Mouse (Mus musculus) heart, postnatal 0 days (tissue): Measurements from ENCODE around the gene Herc6. TPM values are rescaled to one million over a fixed set of nuclear protein-coding genes. Genes with fewer than 3 reads are reported as not detected.

Experiments
- ATAC-seq: fragments of 200-750 bp; cut with Nextera tagmentation; 2 replicates; pipeline ENCODE4 v1.8.0; 2017; ENCODE audit warnings: low read depth, moderate number of reproducible peaks, moderate library complexity; ENCODE audit not compliant: insufficient read depth
- DNase-seq: peaks from one replicate; pipeline ENCODE4 v3.0.0-alpha.2; 2016; ENCODE audit warnings: low spot score
- H3K27ac ChIP-seq: fragments of 300-500 bp; sonication (generic); 2 replicates; pipeline ENCODE4 v1.5.1; 2014; ENCODE audit warnings: low read depth, mild to moderate bottlenecking
- H3K27me3 ChIP-seq: fragments of 300-500 bp; sonication (generic); 2 replicates; pipeline ENCODE4 v1.6.1; 2014; ENCODE audit warnings: low read length, mixed read lengths; ENCODE audit not compliant: control insufficient read depth, insufficient read depth
- H3K36me3 ChIP-seq: fragments of 300-500 bp; sonication (generic); replicated peaks from 2 replicates; pipeline ENCODE4 v1.6.1; 2014; ENCODE audit warnings: low read length, mixed read lengths; ENCODE audit not compliant: control insufficient read depth, insufficient read depth
- H3K4me1 ChIP-seq: fragments of 300-500 bp; sonication (generic); 2 replicates; pipeline ENCODE4 v1.6.1; 2014; ENCODE audit warnings: antibody characterized with exemption; ENCODE audit not compliant: control insufficient read depth, insufficient read depth
- H3K4me2 ChIP-seq: fragments of 300-500 bp; sonication (generic); 2 replicates; pipeline ENCODE4 v1.6.1; 2014; ENCODE audit warnings: low read depth, mild to moderate bottlenecking, low read length, moderate library complexity
- H3K4me3 ChIP-seq: fragments of 300-500 bp; sonication (generic); 2 replicates; pipeline ENCODE4 v1.5.1; 2014; ENCODE audit warnings: low read depth, low read length
- H3K9ac ChIP-seq: fragments of 300-500 bp; sonication (generic); replicated peaks from 2 replicates; pipeline ENCODE4 v1.6.1; 2014; ENCODE audit warnings: low read depth, low read length, mixed read lengths
- H3K9me3 ChIP-seq: fragments of 300-500 bp; sonication (generic); replicated peaks from 2 replicates; pipeline ENCODE4 v1.6.1; 2016; ENCODE audit warnings: low read length; ENCODE audit not compliant: control insufficient read depth
- CTCF ChIP-seq: IDR thresholded peaks from 2 replicates; pipeline ENCODE4 v1.5.1; 2016; ENCODE audit warnings: antibody characterized with exemption, control low read depth, low read depth
- EP300 ChIP-seq: IDR thresholded peaks from 2 replicates; pipeline ENCODE4 v1.6.1; 2016; ENCODE audit warnings: antibody characterized with exemption, low read depth
- WGBS: fragments of 180-500 bp; shearing (Covaris S2); extraction: QIAGEN DNeasy Blood & Tissue Kit; methylation state at CpG from one replicate; pipeline ENCODE4 v1.1.7; 2014; 5-methylcytosine and 5-hydroxymethylcytosine counted together
- polyA plus RNA-seq: library from polyadenylated mRNA; unstranded; fragments of >200 nt; fragmentation: Nextera tagmentation; extraction: Ambion mirVana; gene quantifications from 2 replicates; pipeline ENCODE4 v1.2.1, GENCODE M21; 2015
- total RNA-seq: library from RNA; depleted of rRNA; stranded (reverse); fragments of >200 nt; gene quantifications from 2 replicates; pipeline ENCODE4 v1.2.3, GENCODE M21; 2014; ENCODE audit warnings: low replicate concordance

Gene Herc6
- total and polyA plus RNA-seq, 2 experiments from 2014 or later = 2.7 to 11.8 TPM

GRCm38 (mm10) chr6:57609631-57610030, 28.8 kb downstream of the Herc6 start:
- no peak for ATAC-seq

DNA sequence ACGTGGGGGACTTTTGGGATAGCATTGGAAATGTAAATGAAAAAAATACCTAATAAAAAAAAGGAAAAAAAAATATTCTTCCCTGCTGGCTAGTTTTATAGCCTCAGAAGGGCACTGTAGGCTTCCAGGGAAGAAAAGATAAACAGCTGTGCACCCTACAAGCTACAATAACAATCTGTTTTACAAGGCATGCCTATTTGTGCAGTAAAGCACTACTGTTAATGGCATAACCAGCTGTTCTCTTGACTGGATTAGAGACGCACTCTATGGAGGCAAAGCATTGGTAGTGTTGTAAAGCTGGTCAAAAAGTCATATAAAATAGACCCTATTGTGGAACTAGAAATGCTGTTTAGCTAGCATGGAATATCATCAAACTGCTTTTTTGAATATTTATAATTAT, 35.0 kb downstream of the Herc6 start:
- Histone ChIP-seq H3K4me3 (no peak overlapping the region), H3K9me3 (no peaks in the 10 kb centered on the region), H3K36me3 (no peaks in the 10 kb centered on the region; the same call in 1 of the 2 replicates), H3K4me1 (no peaks in the 10 kb centered on the region), H3K4me2 (no peak overlapping the region), H3K9ac (no peak overlapping the region), H3K27ac (no peak overlapping the region), H3K27me3 (no peaks in the 10 kb centered on the region)
- no peak for ATAC-seq
- DNase-seq = no peak
- 87% methylated on average over 2 of the region's 2 CpGs for WGBS
- no peak for TF ChIP-seq EP300
- TF ChIP-seq CTCF = no peak

More at GRCm38 (mm10) chr6:57609631-57610030, 28.8 kb downstream of the Herc6 start:
- 0 out of 2 replicates have a peak, but pooled peaks cover 8% of the 10 kb centered on the region for H3K36me3 ChIP-seq
- no peak overlapping the region for H3K27ac ChIP-seq
- H3K9me3 ChIP-seq = no peaks in the 10 kb centered on the region
- peak; percentile 24 for DNase-seq
- H3K4me2 ChIP-seq = no peak overlapping the region
- WGBS = 42% methylated on average over 2 of the region's 2 CpGs
- no peaks in the 10 kb centered on the region for H3K27me3 ChIP-seq
- no peak overlapping the region for H3K9ac ChIP-seq
- H3K4me1 ChIP-seq = no peaks in the 10 kb centered on the region
- TF ChIP-seq EP300 (no peak), CTCF (peak; percentile 31)
- no peak overlapping the region for H3K4me3 ChIP-seq

DNA sequence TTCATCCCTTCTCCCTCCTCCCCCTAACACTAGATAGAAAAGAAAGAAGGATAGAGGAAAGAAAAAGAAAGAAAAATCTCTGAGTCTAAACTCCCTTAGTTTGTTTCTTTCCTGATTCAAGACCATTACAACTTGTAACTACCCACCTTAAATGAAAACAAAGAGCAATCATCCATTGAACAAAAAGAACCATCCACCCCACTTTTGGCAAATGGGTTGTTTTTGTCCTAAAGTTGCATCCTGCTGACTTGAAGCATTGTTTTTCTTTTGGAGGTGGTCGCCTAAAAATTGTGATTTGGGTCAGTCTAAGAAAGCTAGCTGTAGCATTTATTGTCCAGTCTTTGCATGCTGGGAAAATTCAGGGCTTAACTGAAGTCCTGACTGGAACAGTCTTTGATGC, 58.7 kb downstream of the Herc6 start:
- Histone ChIP-seq H3K27me3 (no peaks in the 10 kb centered on the region), H3K9me3 (no peaks in the 10 kb centered on the region), H3K27ac (no peak overlapping the region), H3K4me1 (no peaks in the 10 kb centered on the region), H3K9ac (no peak overlapping the region), H3K4me3 (no peak overlapping the region), H3K36me3 (no peaks in the 10 kb centered on the region), H3K4me2 (no peak overlapping the region)
- WGBS = 69% methylated on average over 1 of the region's 1 CpGs
- ATAC-seq = no peak
- DNase-seq = no peak
- TF ChIP-seq CTCF = no peak
- TF ChIP-seq EP300 = no peak

DNA sequence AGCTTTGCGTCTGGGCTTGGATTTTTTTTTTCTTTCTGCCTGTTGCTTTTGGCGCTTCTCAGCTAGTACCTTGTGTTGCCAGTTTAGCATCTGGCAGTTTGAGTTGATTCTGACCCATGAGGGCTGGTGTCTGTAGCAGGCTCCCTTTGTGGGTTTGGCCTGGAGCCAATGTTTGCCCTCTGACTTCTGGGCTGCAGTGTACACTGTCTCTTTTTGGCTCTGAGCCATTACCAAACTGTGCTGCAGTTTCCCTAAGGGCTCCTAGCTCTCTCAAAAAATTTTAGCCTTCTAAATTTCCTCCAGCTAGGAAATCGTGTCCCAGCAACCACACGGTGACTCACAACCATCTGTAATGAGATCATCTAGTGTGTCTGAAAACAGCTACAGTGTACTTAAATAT, 61.0 kb downstream of the Herc6 start:
- Histone ChIP-seq H3K9me3 (no peaks in the 10 kb centered on the region), H3K9ac (no peak overlapping the region), H3K27me3 (no peaks in the 10 kb centered on the region), H3K27ac (no peak overlapping the region), H3K4me3 (no peak overlapping the region), H3K4me1 (no peaks in the 10 kb centered on the region), H3K4me2 (no peak overlapping the region), H3K36me3 (no peaks in the 10 kb centered on the region)
- ATAC-seq = peak; percentile 41; the same call in 1 of the 2 replicates
- DNase-seq = peak; percentile 17
- no peak for TF ChIP-seq CTCF
- TF ChIP-seq EP300 = no peak
- 16% methylated on average over 4 of the region's 4 CpGs for WGBS

- no peak for DNase-seq
- H3K36me3 ChIP-seq = no peaks in the 10 kb centered on the region
- no peaks in the 10 kb centered on the region for H3K4me1 ChIP-seq
- no peak for ATAC-seq
- H3K27me3 ChIP-seq = no peaks in the 10 kb centered on the region
- no peak overlapping the region for H3K4me3 ChIP-seq
- no peak overlapping the region for H3K9ac ChIP-seq
- H3K27ac ChIP-seq = no peak overlapping the region
- H3K4me2 ChIP-seq = no peak overlapping the region
- TF ChIP-seq EP300 = no peak
- TF ChIP-seq CTCF = no peak
- no peaks in the 10 kb centered on the region for H3K9me3 ChIP-seq
- WGBS = 68% methylated on average over 1 of the region's 1 CpGs
Observed at GRCm38 (mm10) chr6:57647256-57647655, 66.5 kb downstream of the Herc6 start.

GRCm38 (mm10) chr6:57661295-57661694, 80.5 kb downstream of the Herc6 start:
- ATAC-seq = no peak
- Histone ChIP-seq H3K4me2 (no peak overlapping the region), H3K4me1 (0 out of 2 replicates have a peak, but pooled peaks cover 5% of the 10 kb centered on the region), H3K27me3 (no peaks in the 10 kb centered on the region), H3K9me3 (no peaks in the 10 kb centered on the region), H3K36me3 (no peaks in the 10 kb centered on the region), H3K9ac (no peak overlapping the region), H3K27ac (no peak overlapping the region), H3K4me3 (no peak overlapping the region)
- no peak for DNase-seq
- 36% methylated on average over 4 of the region's 4 CpGs for WGBS
- TF ChIP-seq EP300 = no peak
- TF ChIP-seq CTCF = no peak
